Mouse (Mus musculus) embryo, embryonic 11 days (tissue): Measurements from ENCODE around the gene Vps25.
A peak's percentile ranks its signal among the peaks of the same experiment; 100 is the strongest.

Experiments used
- DNase-seq: peaks from one replicate; pipeline ENCODE4 v3.0.0-alpha.2; 2015

Vps25 gene

DNA sequence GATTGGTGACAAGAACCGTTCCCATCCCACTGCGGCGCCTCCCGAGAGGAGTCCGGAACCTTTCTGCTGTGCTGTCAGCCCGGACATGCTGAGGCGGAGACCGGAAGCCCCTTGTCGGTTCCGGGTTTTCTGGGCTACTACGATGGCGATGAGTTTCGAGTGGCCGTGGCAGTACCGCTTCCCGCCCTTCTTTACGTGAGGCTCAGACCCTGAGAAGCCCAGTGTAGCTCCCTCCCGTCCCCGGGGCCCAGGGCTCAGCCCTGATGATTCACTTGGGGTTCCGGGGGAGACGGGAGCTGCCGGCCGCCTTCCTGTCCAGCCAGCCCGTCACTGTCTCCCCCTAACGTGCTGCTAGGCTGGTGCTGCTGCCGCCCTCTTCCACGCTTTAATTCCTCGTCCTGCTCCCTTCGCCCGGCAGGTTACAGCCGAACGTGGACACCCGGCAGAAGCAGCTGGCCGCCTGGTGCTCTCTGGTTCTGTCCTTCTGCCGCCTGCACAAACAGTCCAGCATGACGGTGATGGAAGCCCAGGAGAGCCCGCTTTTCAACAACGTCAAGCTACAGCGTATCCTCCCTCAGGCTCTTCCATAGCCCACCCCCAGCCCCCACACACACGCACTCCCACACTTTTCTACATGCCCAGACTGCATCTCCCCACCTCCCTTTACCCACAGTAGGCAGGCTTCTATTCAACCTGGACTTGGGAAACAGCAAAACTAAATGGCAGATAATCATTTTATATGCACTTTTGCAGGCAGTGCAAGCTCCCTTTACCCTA, at the start of gene Vps25:
TSS of gene Vps25 (plus strand) at position 95 of the 777 bp plus-strand sequence.
- DNase-seq = peak; percentile 92

DNA sequence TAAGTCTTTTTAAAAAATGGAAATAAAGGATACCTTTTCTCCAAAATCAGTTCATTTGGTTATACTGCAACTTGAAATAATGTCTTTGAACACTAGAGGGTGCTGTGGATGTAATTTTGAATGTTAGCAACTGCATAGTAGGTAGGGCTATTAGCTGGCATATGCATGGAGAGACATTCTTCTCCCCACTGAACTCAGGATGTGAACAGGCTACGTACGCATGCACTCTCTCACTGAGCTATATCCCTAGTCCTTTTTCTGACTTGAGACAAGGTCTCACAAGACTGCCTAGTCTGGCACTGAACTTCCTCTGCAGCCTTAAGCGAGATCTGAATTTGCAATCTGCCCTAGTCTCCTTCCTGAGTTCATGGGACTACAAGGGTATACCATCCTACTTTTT, 41.5 kb upstream of the Vps25 start:
- peak; percentile 85 for DNase-seq

DNA sequence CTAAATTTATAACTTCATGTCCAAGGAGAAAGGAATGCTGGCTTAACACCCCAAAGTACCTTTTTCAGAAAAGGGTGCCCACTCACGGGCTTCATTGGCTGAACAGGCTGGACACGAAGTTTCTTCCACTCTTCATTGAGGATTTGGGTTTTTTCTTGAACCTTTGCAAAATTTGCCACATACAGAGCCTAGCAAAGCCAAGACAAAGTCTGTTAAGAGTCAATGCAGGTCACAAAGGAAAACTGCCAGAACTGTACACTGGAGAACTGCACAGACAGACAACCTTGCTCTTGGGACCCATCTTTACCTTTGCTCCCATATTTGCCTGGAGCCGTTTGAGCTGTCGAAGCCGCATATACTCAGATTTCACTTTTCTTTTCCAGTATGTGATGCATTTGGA, 36.6 kb upstream of the Vps25 start:
- no peak for DNase-seq

DNA sequence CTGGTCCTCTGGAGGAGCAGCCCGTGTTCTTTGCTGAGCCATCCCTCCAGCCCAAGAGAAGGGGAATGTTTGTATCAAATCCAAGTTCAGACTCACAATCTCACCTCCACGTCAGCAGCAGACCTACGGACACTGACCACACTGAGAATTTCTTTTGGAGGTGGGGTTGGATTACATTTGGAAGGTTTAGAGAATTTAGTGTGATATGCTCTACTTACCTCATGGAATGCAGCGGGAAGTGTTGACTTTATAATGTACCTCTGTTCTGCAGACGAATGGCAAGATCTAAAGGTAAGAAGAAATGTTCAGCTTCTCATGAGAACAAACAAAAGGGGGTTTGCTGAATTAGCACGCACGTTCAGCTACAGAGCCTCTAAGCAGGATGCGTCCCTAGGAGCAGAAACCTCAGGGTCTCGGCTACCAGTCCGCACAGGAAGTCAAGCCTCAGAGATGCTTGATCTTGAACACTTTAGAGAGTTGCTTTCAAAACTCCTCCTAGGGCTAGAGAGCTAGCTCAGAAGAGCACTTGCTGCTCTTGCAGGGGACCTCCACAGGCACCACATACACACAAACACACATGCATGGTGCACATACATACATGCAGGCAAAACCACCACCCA, 35.0 kb upstream of the Vps25 start:
- DNase-seq = no peak

DNA sequence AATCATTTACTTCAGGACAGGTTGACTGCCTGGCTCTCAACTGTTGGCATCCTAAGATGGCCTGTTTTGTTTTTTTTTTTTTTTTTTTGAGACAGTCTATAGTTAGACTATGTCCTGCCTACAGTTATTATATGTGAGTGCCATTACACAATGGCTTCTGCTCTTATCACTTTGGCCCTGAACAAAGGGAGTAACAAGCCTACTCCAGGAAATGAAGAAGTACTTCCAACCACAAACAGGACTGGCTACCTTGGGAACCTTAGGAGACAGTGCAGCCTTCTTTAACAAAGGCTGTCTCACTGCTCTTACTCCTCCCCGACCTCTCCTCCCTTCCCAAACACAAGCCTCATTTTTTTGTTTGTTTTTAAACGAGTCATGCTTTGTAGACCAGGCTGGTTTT, 32.7 kb upstream of the Vps25 start:
- DNase-seq = no peak

DNA sequence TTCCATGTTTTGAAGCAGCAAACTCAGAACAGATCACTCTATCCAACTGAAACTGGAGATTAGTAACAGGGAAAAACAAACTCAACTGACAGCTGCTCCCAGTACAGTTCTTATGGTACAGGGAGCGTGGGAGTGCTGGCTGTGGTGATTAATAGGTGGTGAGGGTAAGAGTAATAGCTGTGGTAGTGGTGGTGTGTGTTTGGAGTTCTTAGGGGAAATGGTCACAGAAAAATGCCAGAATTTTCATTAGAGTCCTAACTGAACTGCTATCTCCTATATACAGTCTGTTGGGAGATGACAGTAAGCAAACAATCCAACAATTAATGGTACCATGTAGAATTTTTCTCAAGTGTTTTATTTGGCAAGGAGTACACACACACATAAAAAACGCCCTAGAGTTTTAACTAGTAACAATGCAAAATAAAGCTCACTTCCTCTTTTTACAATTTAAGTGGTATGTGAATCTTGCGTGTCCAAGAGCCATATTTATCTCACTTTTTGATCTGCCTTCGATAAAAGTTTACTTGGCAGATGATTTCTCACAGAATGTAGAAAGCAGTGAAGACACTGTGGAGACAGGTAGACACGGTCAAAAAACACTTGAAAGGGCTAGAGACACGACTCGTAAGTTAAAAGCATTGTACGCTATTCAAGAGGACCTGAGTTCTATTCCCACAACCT, 32.1 kb upstream of the Vps25 start:
- no peak for DNase-seq

DNA sequence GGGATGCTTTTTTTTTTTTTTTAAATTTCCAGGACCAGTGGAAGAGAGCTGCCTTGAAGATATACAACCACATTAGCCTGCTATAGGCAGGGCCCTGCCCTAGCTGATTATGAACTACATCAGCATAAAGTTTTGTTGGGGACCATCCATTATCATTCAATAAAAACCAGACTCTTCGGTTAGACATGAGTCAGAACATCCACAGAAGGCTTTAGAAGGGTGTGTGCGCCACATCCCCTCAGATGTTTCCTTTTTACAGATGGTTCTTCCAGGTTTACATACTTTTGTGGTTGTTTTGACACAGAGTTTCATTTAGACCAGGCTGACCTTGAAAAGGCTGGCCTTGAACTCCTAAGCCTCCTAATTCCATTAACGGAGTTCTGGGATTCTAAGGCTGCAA, 29.2 kb upstream of the Vps25 start:
- DNase-seq = no peak

DNA sequence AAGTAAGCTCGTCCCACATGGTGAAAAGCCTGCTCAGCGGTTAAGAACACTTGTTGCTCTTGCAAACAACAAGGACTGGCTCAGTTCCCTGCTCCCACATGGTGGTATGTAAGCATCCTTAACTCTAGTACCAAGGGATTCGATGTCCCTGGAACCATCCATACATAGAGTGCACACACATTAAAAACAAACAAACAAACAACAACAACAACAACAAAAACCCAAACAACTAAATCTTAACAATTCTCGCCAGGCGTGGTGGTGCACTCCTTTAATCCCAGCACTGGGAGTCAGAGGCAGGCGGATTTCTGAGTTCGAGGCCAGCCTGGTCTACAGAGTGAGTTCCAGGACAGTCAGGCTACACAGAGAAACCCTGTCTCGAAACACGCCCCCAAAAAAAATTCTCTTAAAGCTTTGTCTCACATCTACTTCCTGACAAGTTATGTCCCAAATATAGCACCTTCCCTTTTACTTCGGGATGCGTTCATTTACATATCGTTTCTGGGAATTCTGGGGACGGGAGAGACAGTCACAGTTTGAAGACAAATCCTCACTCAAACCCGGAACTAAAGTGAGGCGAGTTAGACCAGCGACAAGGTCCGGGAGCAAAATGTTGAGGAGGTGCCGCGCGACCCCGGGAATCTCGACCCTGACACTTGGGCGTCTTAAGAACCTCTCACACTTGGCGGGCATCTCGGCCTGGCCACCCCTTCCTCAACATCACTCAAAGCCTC, 28.0 kb upstream of the Vps25 start:
- no peak for DNase-seq

DNA sequence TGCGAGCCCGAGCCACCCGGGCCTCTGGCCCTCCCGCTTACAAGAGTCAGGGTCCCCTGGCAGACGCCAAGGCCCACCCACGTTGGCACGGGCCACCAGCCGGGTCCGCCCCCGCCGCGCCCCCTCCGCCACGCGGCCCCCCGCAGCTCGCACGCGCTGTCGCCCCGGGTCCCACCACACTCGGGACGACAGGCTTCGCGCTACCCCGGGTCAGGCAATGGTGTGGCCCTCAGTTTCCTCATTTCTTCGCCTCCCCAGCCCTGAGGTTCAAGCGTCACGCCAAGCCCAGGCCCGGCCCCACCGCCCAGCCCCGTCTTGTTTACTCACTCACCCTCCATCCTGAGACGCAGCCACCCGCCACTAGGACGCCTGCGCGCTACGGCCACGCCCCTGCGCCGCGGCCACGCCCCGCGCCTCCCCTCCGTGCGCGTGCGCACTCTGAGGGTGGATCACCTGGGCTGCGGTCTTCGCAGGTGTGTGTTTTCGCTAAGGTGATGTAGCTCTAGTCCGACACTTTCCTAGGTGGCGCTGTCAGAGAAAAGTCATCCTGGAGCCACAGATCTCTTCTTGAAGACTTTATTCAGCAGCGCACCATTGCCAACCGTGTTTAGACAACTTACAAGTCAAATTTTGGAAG, 27.3 kb upstream of the Vps25 start, which contains the start of gene Ezh1:
TSS of gene Ezh1 (minus strand) at position 399 of the 637 bp plus-strand sequence.
- DNase-seq = peak; percentile 89

DNA sequence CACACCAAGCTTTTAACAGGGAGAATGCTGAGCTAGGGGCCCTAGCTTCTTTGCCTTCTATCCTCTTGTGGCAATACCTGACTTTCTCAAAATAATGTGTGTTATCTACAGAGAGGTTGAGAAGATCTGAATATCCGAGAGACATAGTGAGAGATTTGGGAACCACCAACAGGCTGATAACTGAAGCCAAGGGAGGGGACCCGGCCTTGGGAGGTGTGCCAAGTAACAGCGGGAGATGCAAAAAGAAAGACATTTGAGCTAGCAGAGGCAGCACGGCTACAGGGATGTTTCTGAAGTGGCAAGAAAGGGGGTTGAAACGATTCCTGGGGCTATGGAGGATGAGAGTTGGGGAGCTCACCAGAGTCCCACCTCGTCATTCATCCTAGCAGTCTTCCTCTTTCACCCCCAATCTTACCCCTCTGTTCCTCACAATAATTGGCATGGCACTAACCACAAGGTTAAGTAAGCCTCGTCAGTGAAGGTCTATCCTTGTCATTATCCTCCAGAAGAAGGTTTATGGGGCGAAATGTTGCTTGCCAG, 24.1 kb upstream of the Vps25 start:
- DNase-seq = no peak

DNA sequence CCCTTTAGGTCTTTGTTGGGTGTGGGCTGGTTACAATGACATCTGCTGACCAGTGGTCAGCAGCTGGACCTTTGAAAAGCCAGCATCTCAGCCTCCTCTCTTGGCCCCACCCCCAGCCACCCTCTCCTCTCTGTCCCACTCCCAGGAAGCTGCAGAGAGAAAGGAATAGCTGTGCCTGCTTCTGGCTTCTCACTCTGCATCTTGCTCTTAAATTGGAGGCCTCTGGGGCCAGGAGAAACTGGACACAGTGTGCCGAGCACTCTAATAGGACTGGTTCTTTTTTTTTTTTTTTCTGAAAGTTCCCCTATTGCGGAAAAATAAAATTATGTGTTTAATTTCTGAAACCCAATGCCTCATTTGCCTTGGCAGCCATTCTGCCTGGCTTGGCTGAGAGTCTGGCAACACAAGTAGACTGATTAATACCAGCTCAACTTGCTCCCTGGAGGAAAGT, 23.4 kb upstream of the Vps25 start:
- peak; percentile 22 for DNase-seq

DNA sequence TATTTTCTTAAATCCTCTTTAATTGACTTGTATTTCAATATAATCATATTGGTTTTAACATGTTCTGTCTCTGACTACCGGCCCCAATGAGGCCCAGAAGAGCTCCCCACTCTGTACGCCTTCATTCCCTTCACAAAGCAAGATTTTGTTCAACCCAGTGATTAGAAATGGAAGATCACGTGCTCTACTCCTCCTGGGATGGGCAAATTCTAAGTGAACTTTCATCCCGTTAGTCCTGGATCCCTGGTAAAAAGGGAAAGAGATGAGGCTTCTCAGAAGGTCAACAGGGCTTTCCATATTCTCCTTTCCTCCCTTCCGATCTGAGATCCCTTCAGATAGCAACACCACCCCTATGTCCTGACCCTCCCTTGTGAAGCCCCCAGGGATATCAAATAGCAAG, 23.0 kb upstream of the Vps25 start:
- peak; percentile 32 for DNase-seq

DNA sequence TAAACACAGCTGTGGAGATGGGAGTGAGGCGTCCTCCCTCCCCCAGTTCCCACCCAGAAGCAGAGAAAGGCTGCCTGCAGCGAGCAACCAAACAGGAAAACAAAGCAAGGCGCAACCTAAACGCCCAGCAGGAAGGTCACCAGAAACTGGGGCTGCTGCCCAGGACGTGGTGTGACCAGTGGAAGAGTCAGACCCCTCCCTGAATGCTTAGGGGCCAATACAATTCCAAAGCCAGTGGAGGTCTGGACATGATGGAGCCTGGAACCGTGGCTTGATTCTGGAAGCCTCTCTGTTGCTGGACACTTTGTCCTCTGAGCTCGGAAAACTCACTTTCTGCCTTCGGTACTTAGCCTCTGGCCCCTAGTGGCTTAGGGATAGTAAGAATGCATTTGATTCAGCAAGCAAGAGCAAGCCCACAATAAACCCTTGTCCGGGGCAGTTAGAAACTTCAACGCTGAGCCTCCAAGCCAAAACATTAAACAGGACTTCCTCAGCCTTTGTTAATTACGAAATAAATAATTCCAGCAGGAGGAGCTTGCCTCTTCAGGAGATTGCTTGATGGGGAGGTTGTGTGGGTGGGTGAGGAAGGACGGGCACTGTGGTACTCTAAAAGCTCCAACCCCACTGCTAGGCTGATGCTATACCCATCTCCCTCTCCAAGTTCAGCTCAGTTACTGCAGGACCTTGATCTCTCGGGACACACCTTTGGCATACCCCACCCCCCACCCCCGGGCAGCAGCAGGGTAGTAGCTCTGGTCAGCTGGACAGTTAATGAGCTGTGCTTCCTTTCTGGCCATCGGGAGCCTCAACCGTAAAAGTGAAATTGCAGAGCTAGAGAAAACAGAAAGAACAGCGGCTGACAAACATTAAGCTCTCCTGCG, 22.3 kb upstream of the Vps25 start:
- DNase-seq = peak; percentile 60

DNA sequence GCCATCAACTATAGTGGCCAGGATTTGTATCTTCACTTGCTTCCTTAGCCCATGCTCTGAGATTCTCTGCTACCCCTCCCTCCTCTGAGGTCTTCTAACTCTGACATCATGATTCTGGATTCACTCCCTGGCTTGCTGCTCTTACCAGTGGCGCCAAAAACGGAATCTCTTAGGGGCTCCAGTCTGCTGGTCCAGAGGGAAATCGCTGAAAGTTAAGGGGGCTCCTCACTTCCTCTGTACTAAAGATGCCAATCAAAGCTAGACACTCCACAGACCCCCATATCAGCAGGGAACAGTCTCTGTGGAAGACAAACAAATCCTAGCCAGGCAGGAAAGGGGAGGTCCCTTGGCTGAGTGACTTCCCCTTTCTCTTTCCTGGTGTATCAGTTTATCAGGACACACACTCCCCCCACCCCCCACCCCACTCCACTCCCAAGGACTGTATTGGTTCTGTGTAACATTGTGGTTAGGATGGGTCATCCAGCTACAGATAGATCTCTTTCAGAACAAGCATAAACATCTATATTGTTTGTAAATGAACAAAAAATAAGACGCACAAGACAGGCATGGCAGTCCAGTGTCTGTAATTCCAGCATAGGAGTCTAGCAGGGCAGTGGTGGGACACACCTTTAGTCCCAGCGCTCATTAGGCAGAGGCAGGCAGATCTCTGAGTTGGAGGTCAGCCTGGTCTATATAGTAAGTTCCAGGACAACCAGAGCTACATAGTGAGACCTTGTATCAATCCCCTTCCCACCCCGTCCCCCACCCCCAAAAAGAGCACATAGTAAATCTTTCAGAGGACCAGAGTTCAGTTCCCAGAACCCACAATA, 21.3 kb upstream of the Vps25 start:
- DNase-seq = peak; percentile 59

DNA sequence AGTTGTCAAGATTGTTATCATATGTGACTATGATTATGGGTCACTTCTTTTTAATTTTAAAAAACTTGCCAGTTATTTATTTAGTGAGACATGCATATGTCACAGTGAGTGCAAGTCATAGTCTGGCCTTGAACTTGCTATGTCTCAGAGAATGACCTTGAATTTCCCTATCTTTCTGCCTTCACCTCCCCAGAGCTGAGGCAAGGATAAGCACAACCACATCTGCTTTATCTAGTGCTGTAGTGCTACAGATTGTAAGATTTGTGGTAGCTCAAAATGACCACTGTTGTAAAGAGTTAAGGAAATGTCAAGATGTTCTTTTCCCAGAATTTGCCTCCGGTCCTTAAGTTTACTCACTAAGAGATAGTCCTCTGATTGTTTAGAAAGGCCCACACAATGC, 20.3 kb upstream of the Vps25 start:
- DNase-seq = no peak

DNA sequence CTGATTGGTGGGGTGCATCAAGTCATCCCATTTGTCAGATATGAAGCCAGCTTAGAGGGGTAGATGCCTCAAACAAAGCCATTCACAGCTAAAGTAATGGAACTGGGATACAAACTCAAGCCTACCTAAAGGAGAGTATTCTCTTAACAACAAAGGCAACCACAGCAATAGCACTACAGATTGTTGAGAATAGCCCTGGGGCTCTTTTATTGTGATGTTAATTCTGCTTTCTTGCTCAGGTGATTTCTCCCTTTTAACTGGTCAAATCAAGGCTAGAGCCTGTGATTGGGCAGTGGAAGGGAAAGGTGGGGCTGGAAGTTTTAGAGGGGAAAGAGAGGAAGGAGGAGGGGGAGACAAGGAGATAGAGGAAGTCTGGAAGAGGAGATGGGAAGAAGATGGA, 19.4 kb upstream of the Vps25 start:
- DNase-seq = no peak

DNA sequence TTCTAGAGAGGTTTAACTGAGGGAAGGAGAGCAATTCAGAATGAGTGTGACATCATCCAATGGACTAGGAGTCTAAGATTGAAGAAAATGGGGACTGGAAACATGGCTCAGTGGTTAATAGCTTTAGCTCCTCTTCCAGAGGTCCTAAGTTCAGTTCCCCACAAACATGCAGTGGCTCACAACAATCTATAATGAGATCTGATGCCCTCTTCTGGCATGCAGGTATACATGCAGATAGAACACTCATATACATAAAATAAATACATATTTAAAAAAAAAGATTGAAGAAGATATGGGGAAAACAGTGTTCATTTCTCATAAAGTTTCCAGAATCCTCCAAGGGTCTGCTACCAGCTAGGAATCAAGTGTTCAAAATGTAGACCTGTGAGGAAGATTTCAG, 18.1 kb upstream of the Vps25 start:
- DNase-seq = no peak

DNA sequence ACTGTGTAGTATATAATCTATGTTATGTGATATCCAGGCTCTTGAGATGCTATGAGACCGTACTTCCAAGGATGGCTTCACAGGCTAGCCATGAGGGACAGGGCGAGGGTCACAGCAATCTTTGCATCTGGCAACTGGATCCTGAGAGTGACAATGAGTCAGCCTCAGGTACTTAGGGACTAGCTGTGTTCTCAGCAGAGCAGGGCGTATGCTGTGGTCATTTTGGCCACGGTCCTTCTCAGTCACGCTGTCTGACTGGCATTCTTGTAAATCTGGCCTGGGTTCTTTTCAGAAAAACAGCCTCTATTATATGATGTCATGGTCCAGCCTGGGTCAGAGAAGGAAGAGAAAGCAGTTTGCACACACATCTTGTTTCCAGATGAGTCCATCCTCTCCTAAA, 16.7 kb upstream of the Vps25 start:
- no peak for DNase-seq

DNA sequence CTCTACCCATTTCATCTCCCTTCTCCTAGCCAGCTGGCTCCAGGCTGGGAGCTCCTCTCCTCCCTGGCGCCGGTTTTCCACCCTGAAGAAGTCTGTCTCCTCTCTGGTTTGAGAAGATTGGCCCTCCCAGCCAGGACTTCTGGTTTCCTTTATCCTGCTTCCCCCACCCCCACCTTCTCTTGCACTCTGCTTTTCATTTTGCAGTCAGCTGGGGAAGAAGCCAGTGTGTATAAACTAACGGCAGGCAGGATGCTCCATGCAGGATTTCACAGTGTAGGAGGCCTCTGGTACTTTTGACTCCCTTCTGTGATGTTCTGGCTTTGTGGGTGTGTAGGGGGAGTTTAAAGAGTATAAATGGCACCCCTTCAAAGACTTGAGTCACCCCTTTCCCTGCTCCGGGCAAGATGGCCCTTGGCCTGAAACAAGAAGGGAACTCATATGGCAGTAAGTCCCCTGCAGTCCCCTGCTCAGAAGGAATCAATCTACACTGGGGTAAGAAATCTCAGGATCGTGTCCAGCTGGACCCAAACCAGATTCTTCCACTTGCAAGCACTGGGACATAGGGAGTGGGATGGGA, 15.3 kb upstream of the Vps25 start:
- peak; percentile 27 for DNase-seq

DNA sequence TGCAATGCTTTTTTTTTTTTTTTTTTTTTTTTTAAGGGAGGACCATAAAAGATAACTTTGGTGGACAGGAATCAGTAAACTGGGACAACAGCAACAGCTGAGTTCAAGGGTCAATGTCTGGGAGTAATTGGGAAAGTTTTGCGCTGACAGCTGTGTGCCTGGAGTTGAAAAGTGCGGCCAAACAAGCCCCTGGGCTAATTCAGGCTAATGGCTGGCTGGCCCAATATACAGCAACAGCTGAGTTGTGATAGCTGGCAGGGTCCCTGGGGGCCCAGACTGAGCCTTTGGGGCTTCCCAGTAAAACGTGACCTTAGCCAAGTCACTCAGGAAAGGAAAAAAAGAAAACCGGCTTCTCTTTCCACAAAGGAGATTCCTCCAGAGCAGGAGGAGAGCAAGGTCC, 8.4 kb upstream of the Vps25 start:
- peak; percentile 74 for DNase-seq
